Mouse (Mus musculus) erythroblast, embryonic 14.5 days (primary cell): Measurements from ENCODE around the gene Rsrp1. TPM values are rescaled to one million over a fixed set of nuclear protein-coding genes. Genes with fewer than 3 reads are reported as not detected.

ENCODE experiments used
- H3K27me3 ChIP-seq: 2 replicates; pipeline ENCODE4 v1.6.1; 2012; ENCODE audit warnings: inconsistent platforms; ENCODE audit not compliant: control insufficient read depth
- H3K36me3 ChIP-seq: 2 replicates; pipeline ENCODE4 v1.6.1; 2012; ENCODE audit warnings: mild to moderate bottlenecking, inconsistent platforms; ENCODE audit not compliant: control insufficient read depth
- H3K4me1 ChIP-seq: 2 replicates; pipeline ENCODE4 v1.6.1; 2012; ENCODE audit warnings: inconsistent platforms; ENCODE audit not compliant: control insufficient read depth
- H3K4me3 ChIP-seq: replicated peaks from 2 replicates; pipeline ENCODE3; 2012; ENCODE audit warnings: moderate library complexity, mild to moderate bottlenecking, inconsistent platforms
- H3K9me3 ChIP-seq: 2 replicates; pipeline ENCODE4 v1.6.1; 2012; ENCODE audit warnings: low read length, inconsistent platforms, mixed read lengths; ENCODE audit not compliant: control insufficient read depth
- GATA1 ChIP-seq: IDR thresholded peaks from 2 replicates; pipeline ENCODE4 v1.6.1; 2012; ENCODE audit warnings: low read length, inconsistent platforms, mixed read lengths
- TAL1 ChIP-seq: IDR thresholded peaks from 3 replicates; pipeline ENCODE4 v1.6.1; 2012; ENCODE audit warnings: low read length, inconsistent platforms, mixed read lengths
- polyA plus RNA-seq: library from polyadenylated mRNA; stranded (reverse); fragments of >175 nt; gene quantifications from 2 replicates; pipeline ENCODE4 v1.2.3, GENCODE M21; 2012

Rsrp1 gene
- 62.6 and 71.3 TPM in 2 replicates for polyA plus RNA-seq

DNA sequence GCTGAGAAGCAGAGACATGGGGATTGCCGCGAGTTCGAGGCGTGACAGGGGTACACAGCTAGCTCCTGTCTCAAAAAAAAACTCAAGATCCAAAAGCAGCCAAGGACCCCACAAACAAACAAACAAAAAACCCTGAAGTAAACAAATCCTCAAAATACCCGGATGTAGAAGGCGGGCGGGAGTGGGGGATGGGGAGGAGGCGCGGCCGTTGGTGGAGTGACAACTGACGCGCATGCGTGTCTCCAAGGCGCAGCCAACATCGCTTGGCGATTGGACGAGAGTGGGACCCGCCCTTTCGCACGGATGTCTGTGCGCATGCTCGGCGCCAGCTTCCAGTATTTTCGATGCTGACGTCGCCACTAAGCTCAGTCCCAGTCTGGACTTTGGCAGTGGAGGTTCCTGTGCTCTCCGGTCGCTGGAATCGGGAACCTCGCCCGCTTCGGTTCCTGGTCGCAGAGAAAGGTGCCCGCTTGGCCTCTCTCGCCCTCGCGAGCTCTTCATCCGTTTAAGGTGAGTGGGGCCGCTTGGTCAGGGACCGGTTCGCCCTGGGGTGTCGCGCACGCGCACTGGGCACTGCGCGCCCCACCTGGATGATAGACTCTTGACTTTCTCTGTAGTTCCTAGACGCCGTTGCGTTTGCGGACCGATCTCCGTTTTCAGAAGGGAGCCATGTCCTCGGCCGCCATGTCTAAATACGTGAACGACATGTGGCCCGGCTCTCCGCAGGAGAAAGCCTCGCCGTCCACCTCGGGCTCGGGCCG lies at the start of gene Rsrp1:
Gene Rsrp1 (plus strand): TSS at position 335 of the 761 bp plus-strand sequence.
- Histone ChIP-seq H3K4me1 (peaks cover 73% of the 10 kb centered on the region), H3K9me3 (no peaks in the 10 kb centered on the region), H3K4me3 (peak within 1 kb of the TSS; percentile 79), H3K36me3 (peaks cover 48% of the 10 kb centered on the region), H3K27me3 (no peaks in the 10 kb centered on the region)
- no peak for TF ChIP-seq TAL1
- no peak for TF ChIP-seq GATA1

DNA sequence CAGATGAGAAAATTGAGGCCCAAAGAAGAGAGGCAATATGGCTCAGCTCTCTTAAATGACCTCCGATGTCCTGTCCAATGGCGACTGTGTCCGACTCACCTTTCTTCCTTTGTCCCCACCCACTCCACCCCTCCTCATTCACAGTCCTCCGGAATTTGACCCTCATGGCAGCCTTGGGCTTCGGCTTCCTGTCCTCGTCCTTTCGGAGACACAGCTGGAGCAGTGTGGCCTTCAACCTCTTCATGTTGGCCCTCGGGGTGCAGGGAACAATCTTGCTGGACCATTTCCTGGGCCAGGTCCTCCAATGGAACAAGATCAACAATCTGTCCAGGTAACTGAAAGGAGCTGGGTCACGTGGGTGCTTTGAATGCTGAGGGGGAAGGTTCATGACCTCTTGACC lies 47.2 kb upstream of the Rsrp1 start:
- Histone ChIP-seq H3K9me3 (no peaks in the 10 kb centered on the region), H3K27me3 (no peaks in the 10 kb centered on the region; the same call in 1 of the 2 replicates), H3K4me1 (peaks cover 71% of the 10 kb centered on the region), H3K4me3 (no peak overlapping the region), H3K36me3 (peaks cover 96% of the 10 kb centered on the region)
- TF ChIP-seq GATA1 (no peak), TAL1 (no peak)

- Histone ChIP-seq H3K36me3 (peaks cover 97% of the 10 kb centered on the region), H3K27me3 (no peaks in the 10 kb centered on the region; the same call in 1 of the 2 replicates), H3K4me1 (peaks cover 63% of the 10 kb centered on the region), H3K4me3 (peak overlapping the region; percentile 25), H3K9me3 (no peaks in the 10 kb centered on the region)
- TF ChIP-seq GATA1 (no peak), TAL1 (no peak)
Observed at GRCm38 (mm10) chr4:134879410-134879981, 43.9 kb upstream of the Rsrp1 start.

- peak overlapping the region; percentile 25 for H3K4me3 ChIP-seq
- peaks cover 97% of the 10 kb centered on the region for H3K36me3 ChIP-seq
- no peak for TF ChIP-seq GATA1
- TF ChIP-seq TAL1 = no peak
- peaks cover 62% of the 10 kb centered on the region for H3K4me1 ChIP-seq
- no peaks in the 10 kb centered on the region for H3K9me3 ChIP-seq
- H3K27me3 ChIP-seq = no peaks in the 10 kb centered on the region; the same call in 1 of the 2 replicates
Observed at GRCm38 (mm10) chr4:134880041-134880440, 43.4 kb upstream of the Rsrp1 start.

DNA sequence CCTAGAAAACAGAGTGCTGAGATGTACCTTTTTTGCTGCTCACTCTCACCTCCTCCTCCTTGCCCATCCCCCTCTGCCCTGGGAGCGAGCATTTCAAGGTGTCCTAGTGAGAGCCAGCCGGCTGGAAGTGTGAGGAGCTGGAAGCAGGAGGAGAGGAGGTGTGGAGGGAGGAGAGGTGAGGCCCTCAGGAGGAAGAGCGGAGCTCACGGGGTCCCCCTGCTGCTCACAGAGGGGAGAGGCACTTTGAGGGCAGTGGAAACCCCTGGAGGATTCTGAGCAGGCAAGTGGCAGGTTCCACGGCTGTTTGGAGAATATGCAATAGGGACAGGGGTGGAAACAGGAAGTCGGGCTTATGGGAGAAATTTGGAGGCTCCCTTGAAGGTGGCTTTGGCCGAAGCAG lies 40.1 kb upstream of the Rsrp1 start:
- Histone ChIP-seq H3K9me3 (no peaks in the 10 kb centered on the region), H3K36me3 (peaks cover 99% of the 10 kb centered on the region), H3K4me1 (peaks cover 48% of the 10 kb centered on the region), H3K27me3 (no peaks in the 10 kb centered on the region; the same call in 1 of the 2 replicates), H3K4me3 (no peak overlapping the region)
- TF ChIP-seq TAL1 (no peak), GATA1 (no peak)

GRCm38 (mm10) chr4:134883808-134884207 lies 39.6 kb upstream of the Rsrp1 start:
- Histone ChIP-seq H3K27me3 (no peaks in the 10 kb centered on the region; the same call in 1 of the 2 replicates), H3K9me3 (no peaks in the 10 kb centered on the region), H3K4me3 (no peak overlapping the region), H3K36me3 (peaks cover 99% of the 10 kb centered on the region), H3K4me1 (peaks cover 45% of the 10 kb centered on the region)
- no peak for TF ChIP-seq TAL1
- no peak for TF ChIP-seq GATA1

GRCm38 (mm10) chr4:134884364-134884763 lies 39.0 kb upstream of the Rsrp1 start:
- Histone ChIP-seq H3K4me1 (peaks cover 40% of the 10 kb centered on the region), H3K4me3 (no peak overlapping the region), H3K36me3 (peaks cover 99% of the 10 kb centered on the region), H3K27me3 (no peaks in the 10 kb centered on the region; the same call in 1 of the 2 replicates), H3K9me3 (no peaks in the 10 kb centered on the region)
- TF ChIP-seq TAL1 = no peak
- TF ChIP-seq GATA1 = no peak

DNA sequence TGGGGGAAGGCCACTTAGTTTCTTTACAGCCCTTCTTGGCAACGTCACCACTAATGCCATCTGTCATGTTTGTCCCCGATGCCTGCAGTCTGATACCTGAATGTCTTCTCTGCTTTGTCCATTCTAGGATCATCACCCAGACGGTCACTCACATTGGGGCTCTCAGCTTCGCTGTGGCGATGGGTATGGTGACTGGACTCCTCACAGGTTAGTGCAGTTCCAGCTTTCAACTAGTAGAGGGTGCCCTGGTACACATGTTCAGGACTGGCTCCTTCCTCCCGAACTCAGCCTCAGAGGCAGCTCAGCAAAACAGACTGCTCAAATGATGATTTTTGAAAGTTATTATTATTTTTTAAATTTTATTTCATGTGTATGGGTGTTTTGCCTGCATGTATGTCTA lies 31.3 kb upstream of the Rsrp1 start:
- Histone ChIP-seq H3K9me3 (no peaks in the 10 kb centered on the region), H3K27me3 (no peaks in the 10 kb centered on the region), H3K4me1 (peaks cover 12% of the 10 kb centered on the region), H3K4me3 (no peak overlapping the region), H3K36me3 (peaks cover 100% of the 10 kb centered on the region)
- no peak for TF ChIP-seq TAL1
- TF ChIP-seq GATA1 = no peak

- Histone ChIP-seq H3K9me3 (no peaks in the 10 kb centered on the region), H3K4me1 (peaks cover 7% of the 10 kb centered on the region), H3K36me3 (peaks cover 99% of the 10 kb centered on the region), H3K27me3 (no peaks in the 10 kb centered on the region; the same call in 1 of the 2 replicates), H3K4me3 (no peak overlapping the region)
- TF ChIP-seq GATA1 (no peak), TAL1 (no peak)
Observed at GRCm38 (mm10) chr4:134897256-134897655, 26.1 kb upstream of the Rsrp1 start.
